Mouse (Mus musculus) hindbrain, embryonic 13.5 days (tissue): ENCODE results near the gene Josd2. TPM values are rescaled to one million over a fixed set of nuclear protein-coding genes. Genes with fewer than 3 reads are reported as not detected.
A peak's percentile ranks its signal among the peaks of the same experiment; 100 is the strongest.

Experiments
- ATAC-seq: fragments of 200-750 bp; cut with Nextera tagmentation; 2 replicates; pipeline ENCODE4 v1.8.0; 2017; ENCODE audit warnings: moderate TSS enrichment; ENCODE audit not compliant: low FRiP score
- H3K27ac ChIP-seq: fragments of 300-500 bp; sonication (generic); 2 replicates; pipeline ENCODE4 v1.5.1; 2015; ENCODE audit warnings: inconsistent platforms, mild to moderate bottlenecking, moderate library complexity
- H3K27me3 ChIP-seq: fragments of 300-500 bp; sonication (generic); 2 replicates; pipeline ENCODE4 v1.6.1; 2015; ENCODE audit warnings: mild to moderate bottlenecking, inconsistent platforms
- H3K36me3 ChIP-seq: fragments of 300-500 bp; sonication (generic); 2 replicates; pipeline ENCODE4 v1.6.1; 2015; ENCODE audit warnings: mild to moderate bottlenecking, inconsistent platforms
- H3K4me1 ChIP-seq: fragments of 300-500 bp; sonication (generic); replicated peaks from 2 replicates; pipeline ENCODE4 v1.6.1; 2015; ENCODE audit warnings: inconsistent platforms
- H3K4me2 ChIP-seq: fragments of 300-500 bp; sonication (generic); 2 replicates; pipeline ENCODE4 v1.6.1; 2015; ENCODE audit warnings: inconsistent platforms, mild to moderate bottlenecking, moderate library complexity
- H3K4me3 ChIP-seq: fragments of 300-500 bp; sonication (generic); 2 replicates; pipeline ENCODE4 v1.5.1; 2015; ENCODE audit warnings: mild to moderate bottlenecking, inconsistent platforms
- H3K9ac ChIP-seq: fragments of 300-500 bp; sonication (generic); 2 replicates; pipeline ENCODE4 v1.6.1; 2015; ENCODE audit warnings: mild to moderate bottlenecking, inconsistent platforms
- H3K9me3 ChIP-seq: fragments of 300-500 bp; sonication (generic); 2 replicates; pipeline ENCODE4 v1.6.1; 2016; ENCODE audit warnings: inconsistent platforms
- WGBS: fragments of 180-500 bp; shearing (Covaris S2); methylation state at CpG from one replicate; pipeline ENCODE4 v1.1.7; 2015; 5-methylcytosine and 5-hydroxymethylcytosine counted together
- polyA plus RNA-seq: library from polyadenylated mRNA; unstranded; fragments of >200 nt; fragmentation: Nextera tagmentation; extraction: Ambion mirVana; gene quantifications from 2 replicates; pipeline ENCODE4 v1.2.1, GENCODE M21; 2015

Josd2 gene
- 45.8 and 46.2 TPM in 2 replicates for polyA plus RNA-seq

- Histone ChIP-seq H3K9ac (peak within 1 kb of the TSS; percentile 77), H3K4me3 (peak within 1 kb of the TSS; percentile 53), H3K27me3 (no peaks in the 10 kb centered on the region), H3K36me3 (peaks cover 14% of the 10 kb centered on the region), H3K4me1 (peaks cover 93% of the 10 kb centered on the region), H3K4me2 (peak within 1 kb of the TSS; percentile 71), H3K9me3 (no peaks in the 10 kb centered on the region), H3K27ac (peak within 1 kb of the TSS; percentile 95)
- ATAC-seq = peak; percentile 94
- WGBS = under 1% methylated on average over 42 of the region's 42 CpGs
Measured at GRCm38 (mm10) chr7:44467811-44468411, at the start of gene Josd2. TSS of gene Josd2 (plus strand) at chr7:44467980.

- WGBS = 11% methylated on average over 8 of the region's 8 CpGs
- Histone ChIP-seq H3K36me3 (no peaks in the 10 kb centered on the region; the same call in 1 of the 2 replicates), H3K4me1 (peaks cover 44% of the 10 kb centered on the region)
Measured at GRCm38 (mm10) chr7:44427666-44428065, 40.1 kb upstream of the Josd2 start.

GRCm38 (mm10) chr7:44428171-44428950 is 39.4 kb upstream of the Josd2 start:
- peaks cover 50% of the 10 kb centered on the region for H3K4me1 ChIP-seq

More at GRCm38 (mm10) chr7:44427666-44428065, 40.1 kb upstream of the Josd2 start:
- ATAC-seq = peak; percentile 5; the same call in 1 of the 2 replicates
- Histone ChIP-seq H3K4me2 (peak overlapping the region; percentile 57), H3K27me3 (no peaks in the 10 kb centered on the region), H3K9ac (peak overlapping the region; percentile 60), H3K27ac (peak overlapping the region; percentile 100), H3K4me3 (peak overlapping the region; percentile 77), H3K9me3 (no peaks in the 10 kb centered on the region)

GRCm38 (mm10) chr7:44428968-44429521 is 38.7 kb upstream of the Josd2 start, which contains the start of gene Lrrc4b:
TSS of gene Lrrc4b (plus strand) at chr7:44429018.
- Histone ChIP-seq H3K4me2 (peak within 1 kb of the TSS; percentile 96), H3K9me3 (no peaks in the 10 kb centered on the region), H3K36me3 (no peaks in the 10 kb centered on the region; the same call in 1 of the 2 replicates), H3K4me3 (peak within 1 kb of the TSS; percentile 77), H3K27me3 (no peaks in the 10 kb centered on the region), H3K9ac (peak within 1 kb of the TSS; percentile 98), H3K27ac (peak within 1 kb of the TSS; percentile 100), H3K4me1 (peaks cover 57% of the 10 kb centered on the region)
- ATAC-seq = peak; percentile 60
- under 1% methylated on average over 51 of the region's 69 CpGs for WGBS

More at GRCm38 (mm10) chr7:44428171-44428950, 39.4 kb upstream of the Josd2 start:
- peak overlapping the region; percentile 100 for H3K27ac ChIP-seq
- 2% methylated on average over 17 of the region's 38 CpGs for WGBS
- no peaks in the 10 kb centered on the region; the same call in 1 of the 2 replicates for H3K36me3 ChIP-seq
- peak overlapping the region; percentile 98 for H3K9ac ChIP-seq
- H3K9me3 ChIP-seq = no peaks in the 10 kb centered on the region
- no peaks in the 10 kb centered on the region for H3K27me3 ChIP-seq
- peak overlapping the region; percentile 57 for H3K4me2 ChIP-seq
- peak; percentile 25 for ATAC-seq
- peak overlapping the region; percentile 77 for H3K4me3 ChIP-seq

GRCm38 (mm10) chr7:44429534-44430488 is 38.0 kb upstream of the Josd2 start:
- Histone ChIP-seq H3K4me3 (peak overlapping the region; percentile 77), H3K4me2 (peak overlapping the region; percentile 96), H3K27me3 (no peaks in the 10 kb centered on the region), H3K9me3 (no peaks in the 10 kb centered on the region), H3K36me3 (peaks cover 4% of the 10 kb centered on the region), H3K9ac (peak overlapping the region; percentile 98), H3K27ac (peak overlapping the region; percentile 100), H3K4me1 (peaks cover 59% of the 10 kb centered on the region)
- peak; percentile 22 for ATAC-seq
- WGBS = under 1% methylated on average over 31 of the region's 32 CpGs

- Histone ChIP-seq H3K4me3 (no peak overlapping the region), H3K9ac (peak overlapping the region; percentile 98; the same call in 1 of the 2 replicates), H3K9me3 (no peaks in the 10 kb centered on the region), H3K4me2 (no peak overlapping the region; the same call in 1 of the 2 replicates), H3K4me1 (peaks cover 61% of the 10 kb centered on the region), H3K27me3 (no peaks in the 10 kb centered on the region), H3K36me3 (peaks cover 10% of the 10 kb centered on the region), H3K27ac (peak overlapping the region; percentile 100)
- 81% methylated on average over 6 of the region's 6 CpGs for WGBS
- ATAC-seq = no peak
Measured at GRCm38 (mm10) chr7:44432550-44432949, 35.2 kb upstream of the Josd2 start.

- no peak overlapping the region for H3K4me2 ChIP-seq
- peaks cover 62% of the 10 kb centered on the region for H3K4me1 ChIP-seq
- H3K36me3 ChIP-seq = peaks cover 10% of the 10 kb centered on the region
- peak overlapping the region; percentile 100 for H3K27ac ChIP-seq
- ATAC-seq = peak; percentile 18; the same call in 1 of the 2 replicates
- 5% methylated on average over 7 of the region's 7 CpGs for WGBS
- no peaks in the 10 kb centered on the region for H3K9me3 ChIP-seq
- H3K4me3 ChIP-seq = no peak overlapping the region
- H3K9ac ChIP-seq = no peak overlapping the region
- no peaks in the 10 kb centered on the region for H3K27me3 ChIP-seq
Measured at GRCm38 (mm10) chr7:44433371-44433770, 34.4 kb upstream of the Josd2 start.

- H3K4me1 ChIP-seq = peaks cover 64% of the 10 kb centered on the region
- WGBS = 80% methylated on average over 9 of the region's 9 CpGs
Measured at GRCm38 (mm10) chr7:44434089-44434488, 33.7 kb upstream of the Josd2 start.

GRCm38 (mm10) chr7:44435796-44436195 is 32.0 kb upstream of the Josd2 start:
- Histone ChIP-seq H3K9ac (0 out of 2 replicates have a peak overlapping the region, but pooled peaks have one; percentile 31), H3K9me3 (no peaks in the 10 kb centered on the region), H3K4me2 (no peak overlapping the region), H3K4me1 (peaks cover 58% of the 10 kb centered on the region), H3K36me3 (peaks cover 10% of the 10 kb centered on the region), H3K27ac (no peak overlapping the region), H3K27me3 (no peaks in the 10 kb centered on the region), H3K4me3 (no peak overlapping the region)
- ATAC-seq = no peak
- 67% methylated on average over 5 of the region's 5 CpGs for WGBS

More at GRCm38 (mm10) chr7:44434089-44434488, 33.7 kb upstream of the Josd2 start:
- Histone ChIP-seq H3K27ac (no peak overlapping the region), H3K36me3 (peaks cover 10% of the 10 kb centered on the region), H3K9me3 (no peaks in the 10 kb centered on the region), H3K4me2 (no peak overlapping the region), H3K27me3 (no peaks in the 10 kb centered on the region), H3K9ac (no peak overlapping the region), H3K4me3 (no peak overlapping the region)
- no peak for ATAC-seq

- Histone ChIP-seq H3K9ac (0 out of 2 replicates have a peak overlapping the region, but pooled peaks have one; percentile 31), H3K9me3 (no peaks in the 10 kb centered on the region), H3K27me3 (no peaks in the 10 kb centered on the region), H3K4me2 (no peak overlapping the region), H3K4me3 (no peak overlapping the region), H3K4me1 (peaks cover 58% of the 10 kb centered on the region), H3K36me3 (peaks cover 10% of the 10 kb centered on the region), H3K27ac (no peak overlapping the region)
- ATAC-seq = no peak
- WGBS = 16% methylated on average over 1 of the region's 1 CpGs
Measured at GRCm38 (mm10) chr7:44436267-44436666, 31.5 kb upstream of the Josd2 start.

GRCm38 (mm10) chr7:44437188-44437587 is 30.6 kb upstream of the Josd2 start:
- no peak for ATAC-seq
- 100% methylated on average over 1 of the region's 1 CpGs for WGBS
- H3K4me1 ChIP-seq = peaks cover 56% of the 10 kb centered on the region
- H3K27ac ChIP-seq = no peak overlapping the region
- H3K27me3 ChIP-seq = no peaks in the 10 kb centered on the region
- H3K9me3 ChIP-seq = no peaks in the 10 kb centered on the region
- no peak overlapping the region for H3K4me3 ChIP-seq
- H3K9ac ChIP-seq = 0 out of 2 replicates have a peak overlapping the region, but pooled peaks have one; percentile 49
- peaks cover 10% of the 10 kb centered on the region for H3K36me3 ChIP-seq
- no peak overlapping the region for H3K4me2 ChIP-seq
